Mouse (Mus musculus): ENCODE results near the gene Rflnb.

GRCm38 (mm10) chr11:76035182-76035581 is 7.6 kb upstream of the Rflnb start:
- TF ChIP-seq POLR2A (IDR thresholded peaks at IDR 0.05; ENCODE audit: low read depth, low read length) (no peak), CTCF (conservative IDR thresholded peaks at IDR 0.05; ENCODE audit: insufficient read depth, insufficient read length, low read depth, low read length) (no peak)

Data from kidney, adult 2 months (tissue).